Mouse (Mus musculus): Measurements from ENCODE around the gene Edrf1. TPM values are rescaled to one million over a fixed set of nuclear protein-coding genes. Genes with fewer than 3 reads are reported as not detected.

The Edrf1 gene
- total and polyA plus RNA-seq, 2 experiments from 2014 or later, result 10.5 to 25.6 TPM

DNA sequence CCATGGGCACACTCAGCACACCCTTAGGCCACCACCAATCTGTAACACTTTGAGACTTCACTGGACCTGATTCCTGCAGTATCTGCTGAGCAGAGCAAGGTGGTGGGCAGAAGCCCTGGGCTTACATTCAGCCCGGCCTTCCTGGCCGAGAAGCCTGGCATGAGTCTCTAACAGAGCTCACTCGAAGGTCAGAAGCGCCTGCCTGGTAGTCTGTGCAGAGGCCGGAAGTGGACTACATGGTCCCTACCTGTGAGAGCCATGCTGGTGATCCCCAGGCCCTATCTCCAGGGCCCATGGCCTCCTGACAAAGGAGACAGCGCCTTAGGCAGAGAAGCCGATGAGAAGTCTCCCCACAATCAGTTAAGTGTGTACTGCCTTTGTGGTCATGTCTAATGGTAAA lies 64.0 kb downstream of the Edrf1 start:
- ATAC-seq (ENCODE audit: low FRiP score), result no peak
- 95% methylated on average over 7 of the region's 7 CpGs for WGBS
- Histone ChIP-seq H3K9ac (replicated peaks; ENCODE audit: low read length, poor library complexity, severe bottlenecking) (no peak overlapping the region), H3K4me2 (ENCODE audit: low read depth, low read length, poor library complexity, severe bottlenecking) (no peak overlapping the region), H3K27me3 (ENCODE audit: insufficient read depth, low read length) (no peaks in the 10 kb centered on the region), H3K4me1 (ENCODE audit: insufficient read depth, low read length) (no peaks in the 10 kb centered on the region), H3K4me3 (ENCODE audit: low read depth, low read length) (no peak overlapping the region), H3K9me3 (ENCODE audit: low read length) (no peaks in the 10 kb centered on the region), H3K27ac (ENCODE audit: low read depth, low read length) (no peak overlapping the region), H3K36me3 (ENCODE audit: insufficient read depth, low read length) (peaks cover 18% of the 10 kb centered on the region)
- DNase-seq (ENCODE audit: low spot score), result no peak
- no peak for TF ChIP-seq CTCF (IDR thresholded peaks at IDR 0.05)

DNA sequence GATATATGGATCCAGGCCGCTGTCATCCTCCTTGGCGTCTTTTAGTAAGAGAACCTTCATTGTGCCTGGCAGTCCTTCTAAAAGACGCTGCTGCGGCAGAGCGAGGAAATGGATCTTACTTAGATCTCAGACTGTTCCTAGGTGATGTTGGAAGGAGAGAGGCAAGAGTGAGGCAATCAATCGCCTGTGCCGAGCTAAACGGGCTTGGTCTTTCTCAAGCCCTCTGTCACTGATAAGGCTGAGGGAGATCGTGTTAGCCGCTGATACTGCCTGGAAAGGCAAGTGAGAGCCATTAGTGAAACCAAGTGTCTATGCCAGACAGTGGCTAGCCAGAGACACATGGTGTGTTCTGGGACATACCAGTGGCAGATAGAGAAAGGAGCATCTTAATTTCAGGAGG lies 65.0 kb downstream of the Edrf1 start:
- no peak for TF ChIP-seq CTCF (IDR thresholded peaks at IDR 0.05)
- WGBS, result 96% methylated on average over 10 of the region's 10 CpGs
- Histone ChIP-seq H3K4me1 (ENCODE audit: insufficient read depth, low read length) (no peaks in the 10 kb centered on the region), H3K4me2 (ENCODE audit: low read depth, low read length, poor library complexity, severe bottlenecking) (no peak overlapping the region), H3K27me3 (ENCODE audit: insufficient read depth, low read length) (no peaks in the 10 kb centered on the region), H3K9ac (replicated peaks; ENCODE audit: low read length, poor library complexity, severe bottlenecking) (no peak overlapping the region), H3K27ac (ENCODE audit: low read depth, low read length) (no peak overlapping the region), H3K36me3 (ENCODE audit: insufficient read depth, low read length) (peaks cover 12% of the 10 kb centered on the region), H3K4me3 (ENCODE audit: low read depth, low read length) (no peak overlapping the region), H3K9me3 (ENCODE audit: low read length) (no peaks in the 10 kb centered on the region)
- ATAC-seq (ENCODE audit: low FRiP score) (no peak), DNase-seq (ENCODE audit: low spot score) (no peak)

DNA sequence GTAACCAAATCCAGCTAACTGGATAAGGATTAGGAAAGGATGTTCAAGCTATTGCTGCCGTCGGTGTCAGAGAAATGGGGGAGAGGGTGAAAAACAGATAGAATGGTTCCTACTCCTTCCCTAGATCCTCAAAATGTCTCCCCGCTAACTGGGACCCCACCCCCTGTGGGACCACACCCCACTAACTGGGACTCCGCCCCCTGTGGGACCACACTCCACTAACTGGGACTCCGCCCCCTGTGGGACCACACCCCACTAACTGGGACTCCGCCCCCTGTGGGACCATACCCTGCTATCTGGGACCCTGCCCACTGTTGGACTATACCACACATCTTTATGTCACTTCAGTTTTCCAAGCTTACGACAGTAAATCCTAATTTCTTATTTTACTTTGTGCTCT lies 66.6 kb downstream of the Edrf1 start:
- Histone ChIP-seq H3K9me3 (ENCODE audit: low read length) (no peaks in the 10 kb centered on the region), H3K27me3 (ENCODE audit: insufficient read depth, low read length) (no peaks in the 10 kb centered on the region), H3K27ac (ENCODE audit: low read depth, low read length) (no peak overlapping the region), H3K4me1 (ENCODE audit: insufficient read depth, low read length) (no peaks in the 10 kb centered on the region), H3K4me3 (ENCODE audit: low read depth, low read length) (no peak overlapping the region), H3K36me3 (ENCODE audit: insufficient read depth, low read length) (peaks cover 8% of the 10 kb centered on the region; the same call in 1 of the 2 replicates), H3K9ac (replicated peaks; ENCODE audit: low read length, poor library complexity, severe bottlenecking) (no peak overlapping the region), H3K4me2 (ENCODE audit: low read depth, low read length, poor library complexity, severe bottlenecking) (no peak overlapping the region)
- no peak for TF ChIP-seq CTCF (IDR thresholded peaks at IDR 0.05)
- DNase-seq (ENCODE audit: low spot score) (no peak), ATAC-seq (ENCODE audit: low FRiP score) (no peak)
- 96% methylated on average over 7 of the region's 7 CpGs for WGBS

DNA sequence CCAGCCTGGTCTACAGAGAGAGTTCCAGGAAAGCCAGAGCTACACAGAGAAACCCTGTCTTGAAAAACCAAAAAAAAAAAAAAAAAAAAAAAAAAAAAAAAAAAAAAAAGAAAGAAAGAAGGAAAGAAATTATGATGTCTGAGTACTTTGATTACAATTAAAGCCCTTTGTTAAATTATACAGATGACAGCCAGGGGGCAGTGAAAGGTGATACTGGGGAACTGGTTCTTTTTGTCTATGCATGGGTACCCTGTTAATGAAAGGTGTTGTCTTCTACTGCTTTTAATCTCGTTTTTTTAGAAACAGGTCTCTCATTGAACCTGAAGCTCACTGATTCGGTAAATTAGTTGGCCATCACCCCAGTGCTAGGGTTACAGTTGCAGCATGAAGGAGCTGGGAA lies 70.0 kb downstream of the Edrf1 start:
- no peaks in the 10 kb centered on the region for H3K27me3 ChIP-seq (ENCODE audit: insufficient read depth, low read length)
- no peak for DNase-seq (ENCODE audit: low spot score)
- H3K4me3 ChIP-seq (ENCODE audit: low read depth, low read length), result no peak overlapping the region
- no peaks in the 10 kb centered on the region for H3K4me1 ChIP-seq (ENCODE audit: insufficient read depth, low read length)
- no peak for ATAC-seq (ENCODE audit: low FRiP score)
- WGBS, result 92% methylated on average over 2 of the region's 2 CpGs
- H3K9me3 ChIP-seq (ENCODE audit: low read length), result no peaks in the 10 kb centered on the region
- H3K36me3 ChIP-seq (ENCODE audit: insufficient read depth, low read length), result peaks cover 3% of the 10 kb centered on the region; the same call in 1 of the 2 replicates
- no peak overlapping the region for H3K4me2 ChIP-seq (ENCODE audit: low read depth, low read length, poor library complexity, severe bottlenecking)
- peak; percentile 34 for TF ChIP-seq CTCF (IDR thresholded peaks at IDR 0.05)
- no peak overlapping the region for H3K9ac ChIP-seq (replicated peaks; ENCODE audit: low read length, poor library complexity, severe bottlenecking)
- no peak overlapping the region for H3K27ac ChIP-seq (ENCODE audit: low read depth, low read length)

DNA sequence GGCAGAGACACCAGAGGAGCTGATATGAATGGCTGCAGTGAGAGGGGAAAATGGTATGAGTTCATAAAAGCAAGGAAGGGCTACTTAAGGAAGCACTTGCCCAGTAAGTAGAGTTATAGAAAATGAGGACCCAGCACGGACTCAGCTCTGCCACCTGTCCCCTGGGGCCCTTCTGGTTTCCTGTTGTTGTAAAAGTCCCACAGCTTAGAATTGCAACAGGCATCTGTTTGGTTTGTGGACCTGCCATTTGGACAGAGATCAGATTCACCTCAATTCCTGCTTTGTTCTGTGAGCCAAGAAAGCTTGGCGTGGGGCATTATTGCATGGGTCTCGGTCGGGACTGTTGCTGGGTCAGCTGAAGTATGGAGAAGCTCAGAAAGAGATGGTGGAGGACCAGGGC lies 78.0 kb downstream of the Edrf1 start:
- 86% methylated on average over 4 of the region's 4 CpGs for WGBS
- H3K27me3 ChIP-seq (ENCODE audit: insufficient read depth, low read length), result no peaks in the 10 kb centered on the region
- H3K36me3 ChIP-seq (ENCODE audit: insufficient read depth, low read length), result peaks cover 66% of the 10 kb centered on the region
- ATAC-seq (ENCODE audit: low FRiP score) (no peak), DNase-seq (ENCODE audit: low spot score) (no peak)
- H3K4me1 ChIP-seq (ENCODE audit: insufficient read depth, low read length), result no peaks in the 10 kb centered on the region
- H3K9ac ChIP-seq (replicated peaks; ENCODE audit: low read length, poor library complexity, severe bottlenecking), result no peak overlapping the region
- no peak overlapping the region for H3K4me3 ChIP-seq (ENCODE audit: low read depth, low read length)
- no peak overlapping the region for H3K27ac ChIP-seq (ENCODE audit: low read depth, low read length)
- H3K4me2 ChIP-seq (ENCODE audit: low read depth, low read length, poor library complexity, severe bottlenecking), result no peak overlapping the region
- no peak for TF ChIP-seq CTCF (IDR thresholded peaks at IDR 0.05)
- no peaks in the 10 kb centered on the region for H3K9me3 ChIP-seq (ENCODE audit: low read length)

DNA sequence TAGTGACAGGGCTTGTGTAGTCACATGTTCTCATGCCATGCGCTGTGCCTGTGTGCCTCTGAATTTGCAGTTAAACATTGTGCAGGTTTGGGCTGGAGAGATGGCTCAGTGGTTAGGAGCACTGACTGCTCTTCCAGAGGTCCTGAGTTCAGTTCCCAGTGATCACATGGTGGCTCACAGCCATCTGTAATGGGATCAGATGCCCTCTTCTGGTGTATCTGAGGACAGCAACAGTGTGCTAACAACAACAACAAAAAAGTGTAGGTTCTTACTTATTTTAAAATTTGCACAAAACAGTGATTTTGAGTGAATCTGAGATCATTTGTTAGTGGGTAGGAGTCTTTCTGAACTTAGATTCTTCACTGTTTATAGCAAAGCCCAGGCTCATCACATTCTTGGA lies 81.2 kb downstream of the Edrf1 start:
- peak; percentile 39 for TF ChIP-seq CTCF (IDR thresholded peaks at IDR 0.05)
- Histone ChIP-seq H3K27me3 (ENCODE audit: insufficient read depth, low read length) (no peaks in the 10 kb centered on the region), H3K4me2 (ENCODE audit: low read depth, low read length, poor library complexity, severe bottlenecking) (no peak overlapping the region), H3K27ac (ENCODE audit: low read depth, low read length) (no peak overlapping the region), H3K9ac (replicated peaks; ENCODE audit: low read length, poor library complexity, severe bottlenecking) (no peak overlapping the region), H3K4me1 (ENCODE audit: insufficient read depth, low read length) (no peaks in the 10 kb centered on the region), H3K9me3 (ENCODE audit: low read length) (no peaks in the 10 kb centered on the region), H3K4me3 (ENCODE audit: low read depth, low read length) (no peak overlapping the region), H3K36me3 (ENCODE audit: insufficient read depth, low read length) (peaks cover 88% of the 10 kb centered on the region)
- DNase-seq (ENCODE audit: low spot score) (no peak), ATAC-seq (ENCODE audit: low FRiP score) (no peak)
- WGBS, result 97% methylated on average over 1 of the region's 1 CpGs

All from midbrain, postnatal 0 days (tissue).